ENCODE assay signal across 13 mouse cellular contexts in genomic region chr4:117105127-117105526, GRCm38 (mm10). TPM values are rescaled to one million over a fixed set of nuclear protein-coding genes. Genes with fewer than 3 reads are reported as not detected.
A peak's percentile ranks its signal among the peaks of the same experiment; 100 is the strongest.
DNase-seq lines count a peak whose midpoint lies in the region; ATAC-seq and TF ChIP-seq lines count a peak whose summit lies in the region.
"Had no signal": no experiment of that assay in that cellular context is flagged by ENCODE, and none has a peak within 500 bp of the region (broad histone marks: within the 10 kb centered on the region; RNA-seq: fewer than 3 reads in every experiment).

No protein-coding gene starts in this region.

- H3K27ac ChIP-seq in kidney, adult 2 months (ENCODE audit: insufficient read depth, low read depth, low read length): no peak overlapping the region
- H3K27ac ChIP-seq in neural tube, embryonic 13.5 days (replicated peaks): no peak overlapping the region

- TF ChIP-seq CTCF in kidney, adult 2 months (conservative IDR thresholded peaks at IDR 0.05; ENCODE audit: insufficient read depth, insufficient read length, low read depth, low read length): no peak

- no peaks in the 10 kb centered on the region for H3K4me1 ChIP-seq in kidney, adult 2 months (ENCODE audit: control insufficient read depth, insufficient read depth, low read length)
- no peaks in the 10 kb centered on the region; the same call in 1 of the 2 replicates for H3K4me1 ChIP-seq in neural tube, embryonic 13.5 days (replicated peaks)

- no peak for TF ChIP-seq POLR2A in kidney, adult 2 months (IDR thresholded peaks at IDR 0.05; ENCODE audit: low read depth, low read length)

- H3K4me3 ChIP-seq in kidney, adult 2 months (ENCODE audit: insufficient read depth, low read depth, low read length): no peak overlapping the region
- no peak overlapping the region for H3K4me3 ChIP-seq in neural tube, embryonic 13.5 days

- DNase-seq in adrenal gland, postnatal 14 days: peak; percentile 48
- no peak for DNase-seq in adrenal gland, postnatal 4 days (ENCODE audit: low spot score in 2 of 2)
- DNase-seq in kidney, adult 2 months: peak; percentile 50
- no peak for DNase-seq in kidney, adult 18-20 months
- DNase-seq in neural tube, embryonic 10.5 days (ENCODE audit: extremely low spot score, low spot score): no peak
- DNase-seq in kidney, postnatal 4 days: peak; percentile 49 to 62
- no peak for DNase-seq in spleen, adult 18-20 months
- DNase-seq: cerebellum, adult 2 months; heart, postnatal 4 days had no signal

- 37% methylated on average over 10 of the region's 10 CpGs for WGBS in kidney, adult 2 months
- WGBS in neural tube, embryonic 13.5 days: 67% methylated on average over 10 of the region's 10 CpGs

- ATAC-seq in neural tube, embryonic 13.5 days (ENCODE audit: low read depth): peak; percentile 12; the same call in 1 of the 2 replicates

- no peaks in the 10 kb centered on the region for H3K36me3 ChIP-seq in kidney, adult 2 months (ENCODE audit: control insufficient read depth, insufficient read depth, low read length)
- peaks cover 43% of the 10 kb centered on the region for H3K36me3 ChIP-seq in neural tube, embryonic 13.5 days

- H3K4me2 ChIP-seq in neural tube, embryonic 13.5 days: no peak overlapping the region
- H3K4me2 ChIP-seq: heart, embryonic 11.5 days had no signal

- H3K9me3 ChIP-seq in neural tube, embryonic 13.5 days: no peaks in the 10 kb centered on the region

- no peak overlapping the region for H3K9ac ChIP-seq in neural tube, embryonic 13.5 days

- H3K27me3 ChIP-seq in kidney, adult 2 months (replicated peaks; ENCODE audit: control insufficient read depth, insufficient read depth, low read length): no peaks in the 10 kb centered on the region
- no peaks in the 10 kb centered on the region for H3K27me3 ChIP-seq in neural tube, embryonic 13.5 days

RNA-seq across cellular contexts. Expression of gene Ptch2, which starts 9.3 kb away (rescaled TPM):
- 7.9 and 8.3 TPM in 2 replicates for total RNA-seq in adrenal gland, postnatal 14 days (2021)
- 10 to 100 TPM; 13.3 to 14.2 TPM for total RNA-seq in adrenal gland, postnatal 4 days (2021)
- 5.0 and 7.1 TPM in 2 replicates for polyA plus RNA-seq in kidney, adult 2 months (2012; rRNA removed)
- polyA plus RNA-seq in neural tube, embryonic 13.5 days (2015; fragmentation: Nextera tagmentation; extraction: Ambion mirVana): 6.4 and 7.4 TPM in 2 replicates

RNA-seq across cellular contexts. Expression of gene Btbd19, which starts 20.4 kb away (rescaled TPM):
- 6.3 and 10.2 TPM in 2 replicates for total RNA-seq in adrenal gland, postnatal 14 days (2021)
- 10 to 100 TPM in 1 of 2 experiments, 1 to 10 TPM in 1; 9.1 to 10.8 TPM for total RNA-seq in adrenal gland, postnatal 4 days (2021)
- polyA plus RNA-seq in kidney, adult 2 months (2012; rRNA removed): 4.5 and 4.6 TPM in 2 replicates
- 3.2 and 4.7 TPM in 2 replicates for polyA plus RNA-seq in neural tube, embryonic 13.5 days (2015; fragmentation: Nextera tagmentation; extraction: Ambion mirVana)

RNA-seq across cellular contexts. Expression of gene Tctex1d4, which starts 21.5 kb away (rescaled TPM):
- not detected in 2 replicates for total RNA-seq in adrenal gland, postnatal 14 days (2021)
- not detected for total RNA-seq in adrenal gland, postnatal 4 days (2021)
- 0.20 TPM in 1 of 2 replicates, not detected in the other for polyA plus RNA-seq in kidney, adult 2 months (2012; rRNA removed)
- not detected in 2 replicates for polyA plus RNA-seq in neural tube, embryonic 13.5 days (2015; fragmentation: Nextera tagmentation; extraction: Ambion mirVana)
- total RNA-seq: gastrocnemius, adult 8-10 months; heart, postnatal 4 days had no signal
- polyA plus RNA-seq: heart, embryonic 11.5 days; limb, embryonic 11.5 days had no signal

RNA-seq across cellular contexts. Expression of gene Plk3, which starts 28.6 kb away (rescaled TPM):
- total RNA-seq in adrenal gland, postnatal 14 days (2021): 8.4 and 19.0 TPM in 2 replicates
- 1 to 10 TPM; 4.8 to 5.7 TPM for total RNA-seq in adrenal gland, postnatal 4 days (2021)
- polyA plus RNA-seq in kidney, adult 2 months (2012; rRNA removed): 6.9 and 8.6 TPM in 2 replicates
- polyA plus RNA-seq in neural tube, embryonic 13.5 days (2015; fragmentation: Nextera tagmentation; extraction: Ambion mirVana): 16.0 and 20.7 TPM in 2 replicates

RNA-seq across cellular contexts. Expression of gene Rps8, which starts 50.9 kb away (rescaled TPM):
- total RNA-seq in adrenal gland, postnatal 14 days (2021): 935 and 1,177 TPM in 2 replicates
- total RNA-seq in adrenal gland, postnatal 4 days (2021): 1,000 to 10,000 TPM; 1,506 to 1,548 TPM
- 372 and 534 TPM in 2 replicates for polyA plus RNA-seq in kidney, adult 2 months (2012; rRNA removed)
- 493 and 532 TPM in 2 replicates for polyA plus RNA-seq in neural tube, embryonic 13.5 days (2015; fragmentation: Nextera tagmentation; extraction: Ambion mirVana)

Comparison
In these comparisons a context has a peak if more than half of its experiments do, and no peak if none do; other contexts are left out.
1. DNase-seq: peak in adrenal gland, postnatal 14 days (single experiment), kidney, adult 2 months (single experiment) and kidney, postnatal 4 days (2 of 2); none in adrenal gland, postnatal 4 days (0 of 2), kidney, adult 18-20 months (single experiment), neural tube, embryonic 10.5 days (single experiment) and spleen, adult 18-20 months (0 of 2).